Mouse (Mus musculus): Measurements from ENCODE around the gene Cd244a. TPM values are rescaled to one million over a fixed set of nuclear protein-coding genes. Genes with fewer than 3 reads are reported as not detected.

Gene Cd244a
- total and polyA plus RNA-seq, 3 experiments: 0.21 to 0.64 (median 0.41) TPM

DNA sequence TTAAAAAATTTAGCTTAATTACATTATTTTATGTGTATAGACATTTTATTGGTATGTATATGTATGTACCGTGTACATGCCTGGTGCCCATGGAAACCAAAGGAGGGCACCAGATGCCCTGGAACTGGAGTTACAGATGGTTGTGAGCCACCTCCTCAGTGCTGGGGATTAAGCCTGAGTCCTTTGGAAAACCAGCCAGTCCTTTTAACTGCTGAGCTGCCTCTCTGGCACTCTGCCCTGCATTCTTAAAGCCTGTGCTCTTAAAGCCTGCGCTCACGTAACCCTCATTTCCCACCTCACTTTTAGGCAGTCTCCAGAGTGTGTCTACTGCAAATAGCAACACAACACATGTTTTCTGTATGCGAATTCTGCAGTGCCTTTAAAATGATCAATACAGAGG, 71.9 kb downstream of the Cd244a start:
- no peak overlapping the region for H3K27ac ChIP-seq (ENCODE audit: insufficient read depth, low read depth)
- H3K4me3 ChIP-seq (replicated peaks in 1 of 3; ENCODE audit: low read depth in 2 of 3, low read length in 2 of 3, poor library complexity in 1 of 3): no peak overlapping the region
- H3K4me2 ChIP-seq (ENCODE audit: insufficient read depth, low read depth, poor library complexity, severe bottlenecking): no peak overlapping the region
- no peaks in the 10 kb centered on the region for H3K79me2 ChIP-seq (replicated peaks; ENCODE audit: control insufficient read depth, extremely low read depth, insufficient read depth, poor library complexity, severe bottlenecking)
- in situ Hi-C loops (cut with MboI; ENCODE audit: low pct_ligation_motif_present, low pct_unique_long_range_greater_than_20kb, low sequenced_read_pairs): no loop called here
- no peak overlapping the region for H3K9ac ChIP-seq (ENCODE audit: insufficient read depth, low read depth)
- no peaks in the 10 kb centered on the region for H3K9me3 ChIP-seq (replicated peaks; ENCODE audit: low read length)
- H3K27me3 ChIP-seq (replicated peaks): no peaks in the 10 kb centered on the region
- peaks cover 3 to 20% of the 10 kb centered on the region in 2 experiments; a peak in 3 of 4 replicates for H3K4me1 ChIP-seq (ENCODE audit: control insufficient read depth in 1 of 2, insufficient read depth in 2 of 2)
- dilution Hi-C loops (cut with MboI; ENCODE audit: extremely low pct_ligation_motif_present, extremely low pct_unique_long_range_greater_than_20kb, low sequenced_read_pairs): no loop called here
- DNase-seq (ENCODE audit: extremely low read depth): no peak
- TF ChIP-seq RCOR1 (conservative IDR thresholded peaks at IDR 0.05; ENCODE audit: low read depth, low read length) (no peak), JUN (IDR thresholded peaks at IDR 0.05; ENCODE audit: insufficient read depth, low read depth, low read length) (no peak), NRF1 (IDR thresholded peaks at IDR 0.05; ENCODE audit: low read depth, low read length) (no peak), UBTF (IDR thresholded peaks at IDR 0.05; ENCODE audit: low read depth, low read length) (no peak), MAFK (IDR thresholded peaks at IDR 0.05; ENCODE audit: insufficient replicate concordance, low read length) (no peak), GABPA (IDR thresholded peaks at IDR 0.05; ENCODE audit: insufficient replicate concordance, low read depth, low read length) (no peak), TBP (conservative IDR thresholded peaks at IDR 0.05; ENCODE audit: low read depth, low read length) (no peak), MXI1 (IDR thresholded peaks at IDR 0.05; ENCODE audit: low read depth, low read length) (no peak), TCF12 (IDR thresholded peaks at IDR 0.05; ENCODE audit: low read depth, low read length) (no peak), SMC3 (IDR thresholded peaks at IDR 0.05; ENCODE audit: low read depth, low read length) (no peak), POLR2A (IDR thresholded peaks at IDR 0.05; ENCODE audit: low read depth, low read length) (no peak), MEF2A (IDR thresholded peaks at IDR 0.05; ENCODE audit: borderline replicate concordance, low read depth, low read length) (no peak), HCFC1 (IDR thresholded peaks at IDR 0.05; ENCODE audit: low read depth, low read length) (no peak), JUND (conservative IDR thresholded peaks at IDR 0.05; ENCODE audit: low read depth, low read length) (no peak), EP300 (IDR thresholded peaks at IDR 0.05; ENCODE audit: low read length) (no peak), ZC3H11A (IDR thresholded peaks at IDR 0.05; ENCODE audit: low read depth, low read length) (no peak), RAD21 (IDR thresholded peaks at IDR 0.05; ENCODE audit: low read depth, low read length) (no peak), ETS1 (conservative IDR thresholded peaks at IDR 0.05; ENCODE audit: low read depth, low read length) (no peak), MAX (IDR thresholded peaks at IDR 0.05; ENCODE audit: low read length) (no peak)
- H3K36me3 ChIP-seq (replicated peaks in 1 of 2; ENCODE audit: control insufficient read depth in 1 of 2, insufficient read depth in 1 of 2, low read length in 1 of 2): peaks cover 0 to 13% of the 10 kb centered on the region in 2 experiments

DNA sequence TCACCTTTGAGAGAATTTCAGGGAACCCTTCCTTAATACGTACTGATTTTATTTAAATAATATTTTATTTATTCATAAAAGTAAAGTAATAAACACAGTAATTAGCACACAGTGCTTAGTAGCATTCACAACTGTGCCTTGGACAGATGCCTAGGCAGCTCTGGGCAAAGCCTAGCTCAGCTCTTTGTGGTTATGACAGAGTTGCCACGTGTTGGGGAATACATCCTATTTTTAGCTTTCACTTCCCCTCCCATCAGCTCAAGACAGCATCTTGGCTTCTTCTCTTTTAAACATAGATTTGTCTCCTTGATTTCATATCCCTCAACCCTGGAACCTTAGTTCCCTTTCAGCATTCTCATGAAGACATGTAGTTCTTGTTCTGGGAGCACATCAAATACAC, 72.5 kb downstream of the Cd244a start:
- Histone ChIP-seq H3K9ac (ENCODE audit: insufficient read depth, low read depth) (no peak overlapping the region), H3K27ac (ENCODE audit: insufficient read depth, low read depth) (no peak overlapping the region), H3K9me3 (replicated peaks; ENCODE audit: low read length) (no peaks in the 10 kb centered on the region), H3K4me2 (ENCODE audit: insufficient read depth, low read depth, poor library complexity, severe bottlenecking) (no peak overlapping the region), H3K4me1 (ENCODE audit: control insufficient read depth in 1 of 2, insufficient read depth in 2 of 2) (peaks cover 3 to 20% of the 10 kb centered on the region in 2 experiments; a peak in 3 of 4 replicates), H3K4me3 (replicated peaks in 1 of 3; ENCODE audit: low read depth in 2 of 3, low read length in 2 of 3, poor library complexity in 1 of 3) (no peak overlapping the region), H3K79me2 (replicated peaks; ENCODE audit: control insufficient read depth, extremely low read depth, insufficient read depth, poor library complexity, severe bottlenecking) (no peaks in the 10 kb centered on the region), H3K36me3 (replicated peaks in 1 of 2; ENCODE audit: control insufficient read depth in 1 of 2, insufficient read depth in 1 of 2, low read length in 1 of 2) (peaks cover 0 to 15% of the 10 kb centered on the region in 2 experiments), H3K27me3 (replicated peaks) (no peaks in the 10 kb centered on the region)
- dilution Hi-C loops (cut with MboI; ENCODE audit: extremely low pct_ligation_motif_present, extremely low pct_unique_long_range_greater_than_20kb, low sequenced_read_pairs) (no loop called here), in situ Hi-C loops (cut with MboI; ENCODE audit: low pct_ligation_motif_present, low pct_unique_long_range_greater_than_20kb, low sequenced_read_pairs) (no loop called here)
- DNase-seq (ENCODE audit: extremely low read depth): peak; percentile 43
- peak; percentile 68; the same call in 1 of the 2 replicates for TF ChIP-seq MEF2A (IDR thresholded peaks at IDR 0.05; ENCODE audit: borderline replicate concordance, low read depth, low read length)
- no peak for TF ChIP-seq E2F4 (IDR thresholded peaks at IDR 0.05; ENCODE audit: insufficient replicate concordance, low read depth, low read length)
- peak; percentile 64 for TF ChIP-seq BHLHE40 (IDR thresholded peaks at IDR 0.05; ENCODE audit: low read depth, low read length)

Measured in CH12.LX (cell line).